Comparison of ENCODE assay signal across 8 mouse cellular contexts in genomic region chr4:106255959-106256609, GRCm38 (mm10). TPM values are rescaled to one million over a fixed set of nuclear protein-coding genes. Genes with fewer than 3 reads are reported as not detected.
DNase-seq lines count a peak whose midpoint lies in the region; ATAC-seq lines count a peak whose summit lies in the region.

No protein-coding gene starts in this region.

- H3K9ac ChIP-seq in hindbrain, embryonic 14.5 days: no peak overlapping the region

- H3K4me2 ChIP-seq in hindbrain, embryonic 14.5 days (replicated peaks): no peak overlapping the region

- intact Hi-C loops in left cerebral cortex, postnatal 4 days (cut with DNase I): no loop called here

- 0 out of 2 replicates have a peak overlapping the region, but pooled peaks have one; percentile 26 for H3K27ac ChIP-seq in hindbrain, embryonic 14.5 days
- H3K27ac ChIP-seq in hindbrain, embryonic 10.5 days: no peak overlapping the region

- H3K36me3 ChIP-seq in hindbrain, embryonic 14.5 days (replicated peaks; ENCODE audit: control insufficient read depth, insufficient read depth): no peaks in the 10 kb centered on the region
- no peaks in the 10 kb centered on the region for H3K36me3 ChIP-seq in hindbrain, embryonic 10.5 days

- DNase-seq in hindbrain, embryonic 14.5 days (ENCODE audit: low spot score): peak; percentile 58
- DNase-seq in hindbrain, embryonic 10.5 days (ENCODE audit: low spot score): no peak
- peak; percentile 89 for DNase-seq in brain, adult 2 months (ENCODE audit: low read depth, low spot score)
- DNase-seq in frontal cortex, postnatal 36 days (ENCODE audit: low spot score in 2 of 2): peak; percentile 35 to 36
- DNase-seq in kidney, adult 9 months: peak; percentile 89
- peak; percentile 92 for DNase-seq in left cerebral cortex, postnatal 4 days
- DNase-seq in embryo, embryonic 10.5 days (ENCODE audit: low spot score): no peak
- no peak for DNase-seq in B cell, adult 2 months

- H3K4me3 ChIP-seq in hindbrain, embryonic 14.5 days (replicated peaks; ENCODE audit: low read length): no peak overlapping the region
- no peak overlapping the region for H3K4me3 ChIP-seq in hindbrain, embryonic 10.5 days

- no peaks in the 10 kb centered on the region for H3K9me3 ChIP-seq in hindbrain, embryonic 14.5 days (ENCODE audit: control insufficient read depth, low read length)
- H3K9me3 ChIP-seq in hindbrain, embryonic 10.5 days: no peaks in the 10 kb centered on the region

- H3K4me1 ChIP-seq in hindbrain, embryonic 14.5 days (replicated peaks; ENCODE audit: control insufficient read depth, insufficient read depth, low read length): peaks cover 12% of the 10 kb centered on the region
- no peaks in the 10 kb centered on the region for H3K4me1 ChIP-seq in hindbrain, embryonic 10.5 days (replicated peaks)

- H3K27me3 ChIP-seq in hindbrain, embryonic 14.5 days (ENCODE audit: control insufficient read depth, insufficient read depth, low read length): no peaks in the 10 kb centered on the region
- no peaks in the 10 kb centered on the region for H3K27me3 ChIP-seq in hindbrain, embryonic 10.5 days (ENCODE audit: insufficient read depth, poor library complexity, severe bottlenecking)

- no peak; the same call in 1 of the 2 replicates for ATAC-seq in hindbrain, embryonic 14.5 days (ENCODE audit: low FRiP score)

RNA-seq across cellular contexts. Expression of gene Usp24, which starts 59.9 kb away (rescaled TPM):
- 12.9 and 13.0 TPM in 2 replicates for polyA plus RNA-seq in hindbrain, embryonic 14.5 days (2014; fragmentation: Nextera tagmentation; extraction: Ambion mirVana)
- 6.7 and 7.1 TPM in 2 replicates for polyA plus RNA-seq in hindbrain, embryonic 10.5 days (2016; fragmentation: Nextera tagmentation; extraction: Ambion mirVana)
- 10 to 100 TPM; 59.1 to 60.3 TPM for total RNA-seq in left cerebral cortex, postnatal 4 days (2021)

Comparison
In these comparisons a context has a peak if more than half of its experiments do, and no peak if none do; other contexts are left out.
1. DNase-seq: peak in hindbrain, embryonic 14.5 days (single experiment), brain, adult 2 months (single experiment), frontal cortex, postnatal 36 days (2 of 2), kidney, adult 9 months (single experiment) and left cerebral cortex, postnatal 4 days (single experiment); none in hindbrain, embryonic 10.5 days (single experiment), embryo, embryonic 10.5 days (single experiment) and B cell, adult 2 months (0 of 2).